Mouse (Mus musculus): Measurements from ENCODE around the gene Med13l.

- no peak for TF ChIP-seq FLI1 (IDR thresholded peaks at IDR 0.05; ENCODE audit: low read length)
- TF ChIP-seq GATA1 (IDR thresholded peaks at IDR 0.05; ENCODE audit: borderline replicate concordance, low read length): no peak
Measured at GRCm38 (mm10) chr5:118802036-118802435, 241.6 kb downstream of the Med13l start.
